Mouse (Mus musculus) heart, embryonic 14.5 days (tissue): Measurements from ENCODE around the gene Nlrp3. TPM values are rescaled to one million over a fixed set of nuclear protein-coding genes. Genes with fewer than 3 reads are reported as not detected.

Experiments used
- ATAC-seq: fragments of 200-750 bp; cut with Nextera tagmentation; 2 replicates; pipeline ENCODE4 v1.8.0; 2017; ENCODE audit warnings: low read depth, moderate TSS enrichment; ENCODE audit not compliant: insufficient number of reproducible peaks, insufficient read depth, low FRiP score
- H3K27ac ChIP-seq, 2 experiments: fragments of 200-500 bp in 1 of 2; fragments of 300-500 bp in 1 of 2; sonication (generic) in 1 of 2; replicated peaks in 1 of 2; 2 replicates each; pipeline ENCODE4 v1.5.1; 2012 to 2014; ENCODE audit warnings: low read depth in 2 of 2, low read length in 2 of 2, control low read depth in 1 of 2, mild to moderate bottlenecking in 1 of 2, mixed read lengths in 1 of 2; ENCODE audit not compliant: control insufficient read depth in 1 of 2, insufficient read depth in 1 of 2
- H3K27me3 ChIP-seq: fragments of 300-500 bp; sonication (generic); 2 replicates; pipeline ENCODE4 v1.6.1; 2014; ENCODE audit warnings: mild to moderate bottlenecking, low read length, control low read depth; ENCODE audit not compliant: control insufficient read depth, insufficient read depth
- H3K36me3 ChIP-seq: fragments of 300-500 bp; sonication (generic); 2 replicates; pipeline ENCODE4 v1.6.1; 2014; ENCODE audit warnings: mild to moderate bottlenecking, control low read depth, low read length, mixed read lengths; ENCODE audit not compliant: control insufficient read depth, insufficient read depth
- H3K4me1 ChIP-seq, 2 experiments: fragments of 200-500 bp in 1 of 2; fragments of 300-500 bp in 1 of 2; sonication (generic) in 1 of 2; 2 replicates each; pipeline ENCODE4 v1.6.1; 2012 to 2014; ENCODE audit warnings: low read length in 2 of 2, control low read depth in 1 of 2, mixed read lengths in 1 of 2; ENCODE audit not compliant: control insufficient read depth in 2 of 2, insufficient read depth in 2 of 2
- H3K4me2 ChIP-seq: fragments of 300-500 bp; sonication (generic); 2 replicates; pipeline ENCODE4 v1.6.1; 2014; ENCODE audit warnings: mild to moderate bottlenecking, low read length
- H3K4me3 ChIP-seq, 2 experiments: fragments of 200-500 bp in 1 of 2; fragments of 300-500 bp in 1 of 2; sonication (generic) in 1 of 2; 2 replicates each; pipeline ENCODE4 v1.5.1; 2012 to 2014; ENCODE audit warnings: low read length in 2 of 2, mild to moderate bottlenecking in 2 of 2, control low read depth in 1 of 2, low read depth in 1 of 2, moderate library complexity in 1 of 2; ENCODE audit not compliant: control insufficient read depth in 1 of 2, insufficient read depth in 1 of 2
- H3K9ac ChIP-seq: fragments of 300-500 bp; sonication (generic); 2 replicates; pipeline ENCODE4 v1.6.1; 2014; ENCODE audit warnings: mild to moderate bottlenecking, low read length
- H3K9me3 ChIP-seq: fragments of 300-500 bp; sonication (generic); 2 replicates; pipeline ENCODE4 v1.6.1; 2016; ENCODE audit warnings: low read length, control low read depth; ENCODE audit not compliant: control insufficient read depth
- WGBS: fragments of 180-500 bp; shearing (Covaris S2); extraction: QIAGEN DNeasy Blood & Tissue Kit; methylation state at CpG from one replicate; pipeline ENCODE4 v1.1.7; 2014; 5-methylcytosine and 5-hydroxymethylcytosine counted together
- polyA plus RNA-seq: library from polyadenylated mRNA; unstranded; fragments of >200 nt; fragmentation: Nextera tagmentation; extraction: Ambion mirVana; gene quantifications from 2 replicates; pipeline ENCODE4 v1.2.1, GENCODE M21; 2014

The Nlrp3 gene
- polyA plus RNA-seq, 1 experiment from 2014 or later, result 0.11 TPM

GRCm38 (mm10) chr11:59511558-59511957 lies 29.8 kb upstream of the Nlrp3 start:
- Histone ChIP-seq H3K9me3 (no peaks in the 10 kb centered on the region), H3K27ac (no peak overlapping the region), H3K27me3 (no peaks in the 10 kb centered on the region), H3K36me3 (peaks cover 22% of the 10 kb centered on the region), H3K9ac (no peak overlapping the region), H3K4me2 (no peak overlapping the region), H3K4me1 (peaks cover 7% of the 10 kb centered on the region in 2 experiments), H3K4me3 (no peak overlapping the region)
- 25% methylated on average over 1 of the region's 1 CpGs for WGBS
- no peak for ATAC-seq

GRCm38 (mm10) chr11:59512733-59513132 lies 28.6 kb upstream of the Nlrp3 start:
- H3K4me2 ChIP-seq, result no peak overlapping the region
- H3K36me3 ChIP-seq, result peaks cover 22% of the 10 kb centered on the region
- WGBS, result 89% methylated on average over 10 of the region's 10 CpGs
- no peak overlapping the region for H3K4me3 ChIP-seq
- no peak overlapping the region for H3K9ac ChIP-seq
- no peak overlapping the region for H3K27ac ChIP-seq
- H3K27me3 ChIP-seq, result no peaks in the 10 kb centered on the region
- no peaks in the 10 kb centered on the region for H3K9me3 ChIP-seq
- H3K4me1 ChIP-seq, result 0 out of 4 replicates have a peak, but pooled peaks cover 0 to 2% of the 10 kb centered on the region in 2 experiments
- no peak for ATAC-seq

- Histone ChIP-seq H3K4me2 (no peak overlapping the region), H3K36me3 (peaks cover 19% of the 10 kb centered on the region), H3K27me3 (no peaks in the 10 kb centered on the region), H3K9ac (no peak overlapping the region), H3K4me3 (no peak overlapping the region), H3K27ac (peak overlapping the region in 1 of 2 experiments; percentile 58; a peak in 2 of 4 replicates), H3K9me3 (no peaks in the 10 kb centered on the region), H3K4me1 (peaks cover 4 to 5% of the 10 kb centered on the region in 2 experiments; a peak in 2 of 4 replicates)
- 72% methylated on average over 3 of the region's 3 CpGs for WGBS
- ATAC-seq, result no peak
These were observed 27.8 kb upstream of the Nlrp3 start for GRCm38 (mm10) chr11:59513556-59513955.

GRCm38 (mm10) chr11:59514381-59514780 lies 27.0 kb upstream of the Nlrp3 start:
- ATAC-seq, result no peak
- Histone ChIP-seq H3K4me3 (no peak overlapping the region), H3K9me3 (no peaks in the 10 kb centered on the region), H3K27me3 (no peaks in the 10 kb centered on the region), H3K4me2 (no peak overlapping the region), H3K27ac (peak overlapping the region; percentile 75 to 79), H3K4me1 (peaks cover 4 to 5% of the 10 kb centered on the region in 2 experiments; a peak in 2 of 4 replicates), H3K36me3 (peaks cover 13% of the 10 kb centered on the region), H3K9ac (no peak overlapping the region)
- WGBS, result 57% methylated on average over 6 of the region's 6 CpGs

GRCm38 (mm10) chr11:59514789-59515188 lies 26.6 kb upstream of the Nlrp3 start:
- Histone ChIP-seq H3K27ac (peak overlapping the region; percentile 75 to 79), H3K9ac (no peak overlapping the region), H3K4me3 (no peak overlapping the region), H3K36me3 (peaks cover 9% of the 10 kb centered on the region), H3K9me3 (no peaks in the 10 kb centered on the region), H3K4me2 (no peak overlapping the region), H3K4me1 (peaks cover 4 to 8% of the 10 kb centered on the region in 2 experiments; a peak in 2 of 4 replicates), H3K27me3 (no peaks in the 10 kb centered on the region)
- ATAC-seq, result no peak
- WGBS, result 47% methylated on average over 3 of the region's 3 CpGs

- no peak for ATAC-seq
- H3K4me1 ChIP-seq, result peaks cover 4 to 10% of the 10 kb centered on the region in 2 experiments; a peak in 2 of 4 replicates
- H3K9me3 ChIP-seq, result no peaks in the 10 kb centered on the region
- no peak overlapping the region for H3K4me2 ChIP-seq
- no peak overlapping the region for H3K9ac ChIP-seq
- H3K27ac ChIP-seq, result no peak overlapping the region
- H3K4me3 ChIP-seq, result no peak overlapping the region
- H3K36me3 ChIP-seq, result no peaks in the 10 kb centered on the region
- H3K27me3 ChIP-seq, result no peaks in the 10 kb centered on the region
- WGBS, result 97% methylated on average over 1 of the region's 1 CpGs
These were observed 23.9 kb upstream of the Nlrp3 start for GRCm38 (mm10) chr11:59517441-59517840.

- H3K4me3 ChIP-seq, result no peak overlapping the region
- no peak overlapping the region for H3K4me2 ChIP-seq
- H3K4me1 ChIP-seq, result peaks cover 4 to 10% of the 10 kb centered on the region in 2 experiments; a peak in 2 of 4 replicates
- 46% methylated on average over 10 of the region's 10 CpGs for WGBS
- no peak overlapping the region for H3K9ac ChIP-seq
- H3K36me3 ChIP-seq, result no peaks in the 10 kb centered on the region
- no peaks in the 10 kb centered on the region for H3K27me3 ChIP-seq
- H3K27ac ChIP-seq, result no peak overlapping the region
- no peak for ATAC-seq
- no peaks in the 10 kb centered on the region for H3K9me3 ChIP-seq
These were observed 23.1 kb upstream of the Nlrp3 start for GRCm38 (mm10) chr11:59518226-59518625.
